Mouse (Mus musculus): ENCODE data around the gene Mme.

GRCm38 (mm10) chr3:63196565-63196964 lies 44.8 kb upstream of the Mme start:
- TF ChIP-seq POLR2A (IDR thresholded peaks at IDR 0.05; ENCODE audit: insufficient read depth, low read depth, low read length), result no peak
- TF ChIP-seq CTCF (IDR thresholded peaks at IDR 0.05), result no peak
- TF ChIP-seq EP300 (IDR thresholded peaks at IDR 0.05; ENCODE audit: insufficient read depth, low read depth, low read length), result no peak
